Comparison of ENCODE assay signal across 33 mouse cellular contexts in the genomic region with DNA sequence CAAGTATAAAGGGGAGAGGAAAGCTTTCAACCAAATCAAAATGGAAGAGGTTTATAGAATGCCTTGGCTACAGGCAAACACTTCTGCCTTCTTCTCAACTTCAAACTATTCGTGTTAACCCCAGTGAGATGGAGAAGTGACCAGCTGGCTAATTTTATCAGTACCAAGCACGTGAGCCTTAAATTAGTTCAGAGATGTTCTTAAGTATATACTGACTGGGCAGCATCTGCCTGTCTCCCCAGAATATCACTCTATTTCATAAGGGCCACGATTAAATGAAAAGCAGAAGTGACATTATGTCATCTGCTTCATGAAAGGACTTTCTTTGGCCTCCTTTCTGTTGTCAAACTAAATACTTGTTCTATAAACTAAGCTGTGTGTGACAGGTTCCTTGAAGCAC.
"Had no signal": no experiment of that assay in that cellular context is flagged by ENCODE, and none has a peak within 500 bp of the region (broad histone marks: within the 10 kb centered on the region; RNA-seq: fewer than 3 reads in every experiment).

No protein-coding gene starts in this region.

- ATAC-seq: hindbrain, embryonic 16.5 days; hindbrain, postnatal 0 days; inflammation-experienced regulatory T-cells, adult 6 months; intestine, embryonic 15.5 days; intestine, embryonic 16.5 days; intestine, postnatal 0 days had no signal

- DNase-seq: heart, postnatal 10 days; heart, postnatal 14 days; heart, postnatal 36 days; heart, postnatal 4 days; kidney, adult 11 months; kidney, adult 18-20 months; kidney, adult 2 months; kidney, adult 8-10 months; kidney, adult 9 months; kidney, postnatal 10 days; kidney, postnatal 14 days; kidney, postnatal 36 days; kidney, postnatal 4 days; layer of hippocampus, adult 9-11 months; layer of hippocampus, postnatal 36 days had no signal

- H3K9ac ChIP-seq: heart, embryonic 12.5 days; heart, embryonic 13.5 days; heart, embryonic 15.5 days; hindbrain, embryonic 12.5 days; hindbrain, embryonic 13.5 days; hindbrain, embryonic 14.5 days; hindbrain, embryonic 15.5 days; intestine, embryonic 15.5 days; kidney, embryonic 15.5 days had no signal

- H3K27ac ChIP-seq: heart, embryonic 13.5 days; heart, embryonic 15.5 days; hindbrain, embryonic 10.5 days; hindbrain, embryonic 12.5 days; hindbrain, embryonic 13.5 days; hindbrain, embryonic 14.5 days; hindbrain, embryonic 15.5 days; hindbrain, postnatal 0 days; intestine, embryonic 15.5 days; kidney, embryonic 15.5 days; kidney, postnatal 0 days; left cerebral cortex, adult 2 months had no signal

- H3K4me1 ChIP-seq: heart, embryonic 12.5 days; heart, embryonic 13.5 days; heart, embryonic 15.5 days; hindbrain, embryonic 10.5 days; hindbrain, embryonic 12.5 days; hindbrain, embryonic 15.5 days; intestine, embryonic 15.5 days; kidney, embryonic 15.5 days had no signal

- H3K36me3 ChIP-seq: heart, embryonic 12.5 days; heart, embryonic 13.5 days; heart, embryonic 15.5 days; hindbrain, embryonic 10.5 days; hindbrain, embryonic 12.5 days; hindbrain, embryonic 13.5 days; hindbrain, embryonic 15.5 days; intestine, embryonic 15.5 days; kidney, embryonic 15.5 days had no signal

- H3K27me3 ChIP-seq: heart, embryonic 12.5 days; heart, embryonic 13.5 days; heart, embryonic 15.5 days; hindbrain, embryonic 12.5 days; hindbrain, embryonic 13.5 days; hindbrain, embryonic 15.5 days; intestine, embryonic 15.5 days; kidney, embryonic 15.5 days had no signal

- H3K9me3 ChIP-seq: heart, embryonic 15.5 days; hindbrain, embryonic 12.5 days; hindbrain, embryonic 13.5 days; hindbrain, embryonic 15.5 days; intestine, embryonic 15.5 days; kidney, embryonic 15.5 days had no signal

- H3K4me3 ChIP-seq: heart, embryonic 12.5 days; heart, embryonic 13.5 days; heart, embryonic 15.5 days; hindbrain, embryonic 10.5 days; hindbrain, embryonic 12.5 days; hindbrain, embryonic 13.5 days; hindbrain, embryonic 15.5 days; intestine, embryonic 15.5 days; kidney, embryonic 15.5 days; layer of hippocampus, adult 2 months; left cerebral cortex, adult 2 months had no signal
